Mouse (Mus musculus) adrenal gland, adult 8-10 months (tissue): Measurements from ENCODE around the gene R3hdml. TPM values are rescaled to one million over a fixed set of nuclear protein-coding genes. Genes with fewer than 3 reads are reported as not detected.

Source experiments
- DNase-seq: peaks from one replicate; pipeline ENCODE4 v3.0.0; 2022
- total RNA-seq, 4 experiments: library from RNA; stranded (reverse); gene quantifications; 2 replicates each; pipeline ENCODE4 v1.2.4; 2022

Gene R3hdml
- total RNA-seq, 4 experiments from 2014 or later = not detected

- DNase-seq = peak; percentile 93
These were observed 19.7 kb upstream of the R3hdml start, which contains the start of gene Fitm2 for GRCm38 (mm10) chr2:163472466-163472851. Gene Fitm2 (minus strand): TSS chr2:163472629.

DNA sequence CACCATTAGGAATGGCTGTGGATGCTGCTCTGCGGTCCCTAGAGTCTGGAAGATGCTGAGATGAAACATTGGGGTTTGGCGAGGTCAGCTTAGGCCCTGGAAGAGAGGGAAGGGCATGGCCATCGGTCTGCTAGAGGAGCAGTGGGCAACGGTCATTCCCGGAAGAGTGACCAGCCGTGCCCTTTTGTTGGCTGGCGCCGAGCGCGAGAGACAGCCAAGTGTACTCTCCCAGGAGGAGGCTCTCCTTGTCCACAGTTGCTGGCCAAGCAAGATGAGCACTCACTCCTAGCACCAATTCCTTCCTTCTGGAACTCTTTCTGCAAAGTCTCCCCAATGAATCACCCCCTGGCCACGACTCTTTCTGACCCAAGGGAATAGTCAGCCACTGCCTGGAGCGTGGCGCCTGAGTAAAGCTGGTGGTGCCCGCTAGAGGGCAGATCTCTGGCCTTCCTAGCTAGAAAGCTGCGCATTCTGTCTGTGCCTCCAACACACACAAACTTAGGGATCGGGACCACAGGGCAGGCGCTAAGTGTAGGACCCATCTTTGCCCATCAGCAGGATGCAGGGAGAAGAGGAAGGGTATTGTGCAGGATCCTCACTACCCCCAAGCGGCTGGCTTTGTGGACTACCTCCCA lies 11.8 kb upstream of the R3hdml start:
- no peak for DNase-seq

DNA sequence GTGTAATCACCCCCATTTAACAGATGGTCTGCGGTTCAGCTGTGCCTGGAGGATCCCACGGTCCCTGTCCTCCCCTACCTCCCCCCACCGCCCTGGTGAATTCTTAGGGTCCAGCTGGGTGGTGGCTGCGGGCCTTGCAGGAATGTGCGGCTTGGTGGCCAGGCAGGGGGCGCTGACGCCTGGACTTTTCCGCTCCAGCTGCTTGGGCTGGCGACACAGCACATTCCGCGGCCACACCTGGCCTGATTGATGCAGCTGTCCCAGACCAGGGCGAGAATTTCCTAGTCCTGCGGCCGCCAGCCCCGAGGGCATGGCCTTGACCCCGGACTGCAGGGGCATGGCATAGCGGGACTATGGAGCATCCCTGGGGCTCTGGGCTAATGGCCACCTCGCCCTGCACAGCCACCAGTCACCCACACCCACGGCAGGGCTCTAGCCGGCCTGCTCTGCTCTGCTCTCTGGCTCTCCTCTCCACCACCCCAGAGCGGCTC lies 10.5 kb upstream of the R3hdml start:
- DNase-seq = no peak

GRCm38 (mm10) chr2:163487360-163487759 lies 4.8 kb upstream of the R3hdml start:
- DNase-seq = no peak

DNA sequence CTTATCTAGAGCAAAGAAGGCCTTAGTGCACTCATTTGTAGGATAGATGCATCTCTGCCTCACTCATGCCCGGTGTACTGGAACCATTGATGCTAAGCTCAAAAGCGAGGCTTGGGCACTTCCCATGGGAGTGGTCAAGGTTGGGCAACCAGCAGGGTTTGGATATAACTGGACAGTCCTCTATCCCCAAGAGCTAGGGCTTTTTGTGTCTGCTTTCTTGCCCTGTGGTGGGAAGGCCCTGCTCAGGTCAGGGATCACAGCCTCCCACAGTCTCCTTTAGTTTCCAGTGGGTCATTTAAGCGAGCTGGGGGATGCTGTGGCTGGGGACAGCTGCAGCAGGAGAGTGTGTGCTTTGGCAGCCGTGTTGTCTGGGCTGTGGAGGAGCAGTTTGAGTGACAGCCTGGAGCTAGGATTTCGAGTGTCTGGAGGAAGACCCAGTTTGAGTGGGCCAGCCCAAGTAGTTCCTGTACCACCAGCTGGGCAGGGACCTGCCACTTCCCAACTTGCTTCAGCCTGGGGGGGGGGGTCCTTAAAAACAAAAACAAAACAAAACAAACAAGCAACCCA lies 2.3 kb upstream of the R3hdml start:
- no peak for DNase-seq

DNA sequence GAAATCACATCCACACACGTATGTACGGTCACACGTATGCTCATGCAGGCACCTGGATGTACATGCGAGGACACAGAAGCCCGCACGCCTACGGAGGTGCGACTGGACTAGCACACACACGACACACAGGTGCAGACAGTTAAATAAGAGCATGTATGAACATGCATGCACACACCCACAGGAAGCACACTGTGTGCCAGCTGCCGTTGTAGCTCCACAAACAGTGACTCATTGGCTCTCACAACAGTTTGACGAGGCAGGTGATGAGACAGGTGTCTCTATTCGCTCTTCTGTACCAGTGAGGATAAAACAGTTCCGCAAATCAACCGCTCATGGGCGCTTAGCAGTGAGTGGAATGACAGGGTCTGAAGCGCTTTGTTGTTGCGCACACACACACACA lies 1.5 kb upstream of the R3hdml start:
- no peak for DNase-seq

DNA sequence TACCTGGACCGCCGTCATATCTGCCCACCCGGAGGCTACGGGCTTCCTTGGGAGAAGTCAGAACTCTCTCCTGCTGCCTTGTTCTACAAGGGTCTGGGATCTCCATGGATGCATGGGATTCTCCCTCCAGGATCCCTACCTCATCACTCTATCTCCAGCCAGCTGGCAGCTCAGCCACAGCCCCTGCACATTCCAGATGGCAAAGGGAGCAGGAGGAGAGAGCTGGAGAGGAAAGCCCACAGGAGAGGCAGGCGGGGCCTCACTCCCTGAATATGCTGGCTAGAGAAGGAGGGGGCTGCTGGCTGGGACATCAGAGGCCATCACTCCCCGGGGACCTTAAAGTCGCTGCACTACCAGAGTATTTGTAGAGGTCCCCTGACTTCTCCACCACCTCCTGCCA lies 767 bp upstream of the R3hdml start:
- no peak for DNase-seq

- DNase-seq = no peak
These were observed 913 bp downstream of the R3hdml start for GRCm38 (mm10) chr2:163493031-163493430.

GRCm38 (mm10) chr2:163493976-163494375 lies 1.9 kb downstream of the R3hdml start:
- DNase-seq = no peak

GRCm38 (mm10) chr2:163494456-163494855 lies 2.3 kb downstream of the R3hdml start:
- DNase-seq = no peak

DNA sequence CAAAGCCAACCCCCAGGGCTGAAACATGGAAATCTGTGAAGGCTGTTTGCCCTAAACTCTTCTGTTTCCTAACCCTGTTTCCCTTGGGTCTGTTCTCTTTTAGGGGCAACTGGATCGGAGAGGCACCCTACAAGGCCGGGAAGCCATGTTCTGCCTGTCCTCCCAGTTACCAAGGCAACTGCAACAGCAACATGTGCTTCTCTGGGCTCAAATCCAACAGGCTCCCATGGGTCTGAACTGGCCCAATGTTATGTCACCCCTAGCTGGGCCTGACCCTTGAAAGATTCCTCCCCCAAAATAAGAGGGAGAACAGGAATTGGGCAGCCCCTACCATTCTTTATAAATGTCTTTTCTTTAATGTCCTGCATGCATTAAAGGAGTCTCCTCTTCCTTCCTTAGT lies 10.1 kb downstream of the R3hdml start:
- no peak for DNase-seq

- no peak for DNase-seq
These were observed 11.1 kb downstream of the R3hdml start for GRCm38 (mm10) chr2:163503191-163503590.

- DNase-seq = no peak
These were observed 14.3 kb downstream of the R3hdml start, which contains the start of gene Hnf4a for GRCm38 (mm10) chr2:163506300-163507004. Gene Hnf4a (plus strand): TSS chr2:163506808.

DNA sequence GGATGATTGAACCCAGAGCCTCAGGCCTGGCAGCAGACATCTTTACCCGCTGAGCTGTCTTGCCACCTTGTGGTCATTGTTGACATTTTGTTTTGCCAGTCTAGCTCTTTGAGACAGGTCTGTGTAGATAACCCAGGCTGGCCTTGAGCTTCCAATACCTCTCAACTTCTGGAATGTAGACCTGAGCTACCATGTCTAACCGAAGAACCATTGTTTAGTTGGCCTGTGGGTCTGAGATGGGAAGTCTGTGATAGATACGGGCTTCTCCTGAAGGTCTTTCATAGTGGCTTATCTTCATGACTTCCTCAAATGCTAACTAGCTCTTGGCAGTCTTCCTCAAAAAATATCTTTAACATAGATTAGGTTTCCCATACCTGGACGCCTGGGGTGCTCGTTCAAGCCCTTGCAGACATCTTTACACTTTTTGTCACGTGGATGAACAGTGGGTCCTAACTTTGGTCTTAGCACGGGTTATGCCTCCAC lies 33.7 kb downstream of the R3hdml start:
- no peak for DNase-seq

DNA sequence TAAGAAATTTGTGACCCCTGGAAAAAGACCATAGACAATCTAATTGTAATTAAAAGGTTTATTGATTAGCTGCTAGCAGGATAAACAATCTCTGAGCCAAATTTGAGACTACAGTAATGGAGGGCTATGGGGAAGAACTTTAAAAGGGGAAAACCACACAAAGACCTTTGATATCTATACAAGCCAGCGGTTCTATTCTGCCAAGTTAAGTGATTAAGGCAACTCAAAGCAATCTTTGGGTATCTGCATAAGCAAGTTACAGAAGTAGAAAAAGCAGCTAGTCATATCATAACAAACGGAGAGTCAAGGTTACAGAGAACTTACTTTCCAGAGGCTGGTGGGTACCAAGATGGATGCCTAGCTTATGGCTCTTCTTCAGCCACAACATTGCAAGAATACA lies 35.4 kb downstream of the R3hdml start:
- no peak for DNase-seq

- no peak for DNase-seq
These were observed 38.3 kb downstream of the R3hdml start for GRCm38 (mm10) chr2:163530418-163530817.

GRCm38 (mm10) chr2:163531917-163532316 lies 39.8 kb downstream of the R3hdml start:
- DNase-seq = peak; percentile 57

GRCm38 (mm10) chr2:163533226-163533625 lies 41.1 kb downstream of the R3hdml start:
- DNase-seq = no peak

GRCm38 (mm10) chr2:163534958-163535524 lies 42.9 kb downstream of the R3hdml start:
- DNase-seq = peak; percentile 73

DNA sequence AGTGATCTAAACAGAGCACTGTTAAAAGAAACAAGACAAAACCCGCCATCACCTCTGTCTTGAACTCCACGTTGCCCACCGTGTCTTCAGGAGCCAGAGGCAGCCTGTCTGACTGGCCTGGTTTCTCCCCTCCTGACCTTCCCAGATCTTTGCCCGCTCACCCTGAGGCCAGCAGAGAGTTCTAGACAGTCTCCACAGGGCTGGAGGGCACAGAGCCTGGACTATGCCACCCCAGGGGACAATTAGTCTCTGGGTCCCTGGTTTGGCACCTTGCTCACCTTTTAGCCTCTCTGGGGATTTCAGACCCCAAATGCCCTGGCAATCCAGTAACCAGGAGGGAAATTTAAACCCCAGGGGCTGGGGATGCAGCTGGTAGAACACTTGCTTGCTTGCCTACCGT lies 45.3 kb downstream of the R3hdml start:
- DNase-seq = no peak

DNA sequence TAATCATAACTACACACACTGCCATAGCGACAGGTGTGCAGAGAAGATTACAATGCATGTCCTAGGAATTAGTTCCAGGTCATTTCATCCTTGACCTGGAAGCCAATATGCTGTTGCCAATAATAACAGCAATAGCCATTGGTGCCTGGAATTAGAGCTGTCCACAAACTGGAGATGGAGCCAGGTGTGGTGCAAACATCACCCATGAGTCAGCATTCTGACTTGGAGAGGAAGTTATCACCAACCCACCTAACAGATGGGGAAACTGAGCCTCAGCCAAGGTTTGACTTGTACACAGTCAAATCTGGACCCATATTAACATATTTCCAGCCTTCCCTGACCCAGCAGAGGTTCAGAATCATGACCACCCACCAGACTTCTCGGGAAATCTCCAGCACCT lies 46.3 kb downstream of the R3hdml start:
- no peak for DNase-seq

- DNase-seq = no peak
These were observed 47.4 kb downstream of the R3hdml start for GRCm38 (mm10) chr2:163539321-163540040.
